Mouse (Mus musculus) lung, embryonic 14.5 days (tissue): ENCODE data around the gene Rtl10. TPM values are rescaled to one million over a fixed set of nuclear protein-coding genes. Genes with fewer than 3 reads are reported as not detected.
A peak's percentile ranks its signal among the peaks of the same experiment; 100 is the strongest.

Source experiments
- ATAC-seq: fragments of 200-750 bp; cut with Nextera tagmentation; 2 replicates; pipeline ENCODE4 v1.8.0; 2017; ENCODE audit warnings: mild to moderate bottlenecking, moderate TSS enrichment, moderate library complexity; ENCODE audit not compliant: insufficient read depth
- DNase-seq: peaks from one replicate; pipeline ENCODE4 v3.0.0-alpha.2; 2015
- H3K27ac ChIP-seq: fragments of 300-500 bp; sonication (generic); 2 replicates; pipeline ENCODE4 v1.5.1; 2014; ENCODE audit warnings: low read depth, mild to moderate bottlenecking, moderate library complexity
- H3K27me3 ChIP-seq: fragments of 300-500 bp; sonication (generic); 2 replicates; pipeline ENCODE4 v1.6.1; 2014; ENCODE audit warnings: low read length, control low read depth; ENCODE audit not compliant: insufficient read depth
- H3K36me3 ChIP-seq: fragments of 300-500 bp; sonication (generic); 2 replicates; pipeline ENCODE4 v1.6.1; 2014; ENCODE audit warnings: control low read depth; ENCODE audit not compliant: insufficient read depth
- H3K4me1 ChIP-seq: fragments of 300-500 bp; sonication (generic); 2 replicates; pipeline ENCODE4 v1.6.1; 2014; ENCODE audit warnings: antibody characterized with exemption, control low read depth; ENCODE audit not compliant: insufficient read depth
- H3K4me2 ChIP-seq: fragments of 300-500 bp; sonication (generic); 2 replicates; pipeline ENCODE4 v1.6.1; 2014; ENCODE audit warnings: mild to moderate bottlenecking
- H3K4me3 ChIP-seq: fragments of 300-500 bp; sonication (generic); 2 replicates; pipeline ENCODE4 v1.5.1; 2014; ENCODE audit warnings: low read depth, low read length
- H3K9ac ChIP-seq: fragments of 300-500 bp; sonication (generic); 2 replicates; pipeline ENCODE4 v1.6.1; 2014
- H3K9me3 ChIP-seq: fragments of 300-500 bp; sonication (generic); 2 replicates; pipeline ENCODE4 v1.6.1; 2016; ENCODE audit warnings: low read depth, low read length, control low read depth
- CTCF ChIP-seq: IDR thresholded peaks from 2 replicates; pipeline ENCODE4 v1.5.1; 2016; ENCODE audit warnings: antibody characterized with exemption, low read depth
- WGBS: fragments of 180-500 bp; shearing (Covaris S2); extraction: QIAGEN DNeasy Blood & Tissue Kit; methylation state at CpG from one replicate; pipeline ENCODE4 v1.1.7; 2014; 5-methylcytosine and 5-hydroxymethylcytosine counted together
- polyA plus RNA-seq: library from polyadenylated mRNA; unstranded; fragments of >200 nt; fragmentation: Nextera tagmentation; extraction: Ambion mirVana; gene quantifications from 2 replicates; pipeline ENCODE4 v1.2.1, GENCODE M21; 2014

Rtl10 gene
- polyA plus RNA-seq, 1 experiment from 2014 or later, result 4.8 TPM

DNA sequence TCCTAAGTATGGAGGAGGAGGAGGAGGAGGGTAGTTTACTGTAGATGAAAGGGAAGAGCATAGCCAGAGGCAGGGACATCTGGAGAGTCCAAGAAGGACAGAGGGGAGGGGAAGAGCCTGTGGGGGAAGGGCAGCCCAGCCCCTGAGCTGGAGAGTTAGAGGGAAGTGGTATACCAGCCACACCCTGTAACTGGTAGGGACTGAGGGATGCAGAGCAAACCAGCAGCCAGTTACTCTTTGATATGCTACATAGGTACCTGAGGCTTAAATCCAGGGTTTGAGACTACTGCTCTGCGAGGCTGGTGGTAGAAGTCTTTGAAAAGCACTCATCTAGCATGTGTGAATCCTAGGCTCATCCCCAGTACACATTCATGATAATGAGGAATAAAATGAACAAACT lies 7.8 kb upstream of the Rtl10 start:
- Histone ChIP-seq H3K9me3 (no peaks in the 10 kb centered on the region), H3K9ac (no peak overlapping the region), H3K4me2 (no peak overlapping the region), H3K27ac (no peak overlapping the region), H3K4me1 (no peaks in the 10 kb centered on the region), H3K27me3 (no peaks in the 10 kb centered on the region), H3K36me3 (no peaks in the 10 kb centered on the region), H3K4me3 (no peak overlapping the region)
- WGBS, result 60% methylated on average over 1 of the region's 1 CpGs
- TF ChIP-seq CTCF, result no peak
- DNase-seq (no peak), ATAC-seq (no peak)

- H3K27ac ChIP-seq, result peak overlapping the region; percentile 89
- ATAC-seq (peak; percentile 65), DNase-seq (peak; percentile 70)
- peaks cover 5% of the 10 kb centered on the region; the same call in 1 of the 2 replicates for H3K4me1 ChIP-seq
- H3K36me3 ChIP-seq, result peaks cover 23% of the 10 kb centered on the region
- no peaks in the 10 kb centered on the region for H3K9me3 ChIP-seq
- no peak for TF ChIP-seq CTCF
- 9% methylated on average over 6 of the region's 6 CpGs for WGBS
- peak overlapping the region; percentile 78 for H3K9ac ChIP-seq
- H3K4me2 ChIP-seq, result peak overlapping the region; percentile 77
- no peaks in the 10 kb centered on the region for H3K27me3 ChIP-seq
- H3K4me3 ChIP-seq, result peak overlapping the region; percentile 74
Measured at GRCm38 (mm10) chr16:18497865-18498515, 711 bp upstream of the Rtl10 start.

DNA sequence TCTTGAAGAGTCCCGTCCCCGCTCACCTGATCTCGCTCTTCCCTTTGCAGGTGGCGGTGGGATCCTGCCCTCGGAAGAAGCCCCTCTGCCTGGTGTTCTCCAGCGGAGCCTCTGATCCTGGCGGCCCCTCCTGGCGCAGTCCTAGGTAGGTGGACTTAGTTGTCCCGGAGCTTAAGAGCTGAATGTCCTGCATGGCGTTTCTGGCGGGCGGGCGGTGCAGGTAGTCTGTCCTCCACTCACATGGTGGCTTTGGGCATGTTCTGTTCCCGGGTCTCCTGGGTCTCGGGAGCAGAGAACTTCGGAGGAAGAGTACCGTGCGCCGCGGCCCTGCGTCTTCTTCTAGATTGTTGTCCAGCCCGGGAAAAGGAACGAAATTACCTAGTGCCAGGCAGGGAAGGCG lies 295 bp downstream of the Rtl10 start:
- H3K4me1 ChIP-seq, result peaks cover 5% of the 10 kb centered on the region; the same call in 1 of the 2 replicates
- no peaks in the 10 kb centered on the region for H3K27me3 ChIP-seq
- ATAC-seq (no peak), DNase-seq (no peak)
- 0% methylated on average over 24 of the region's 24 CpGs for WGBS
- peaks cover 29% of the 10 kb centered on the region for H3K36me3 ChIP-seq
- peak overlapping the region; percentile 78 for H3K9ac ChIP-seq
- no peaks in the 10 kb centered on the region for H3K9me3 ChIP-seq
- TF ChIP-seq CTCF, result no peak
- peak overlapping the region; percentile 55; the same call in 1 of the 2 replicates for H3K27ac ChIP-seq
- H3K4me2 ChIP-seq, result peak overlapping the region; percentile 77
- peak overlapping the region; percentile 74 for H3K4me3 ChIP-seq

GRCm38 (mm10) chr16:18501531-18501930 lies 2.8 kb downstream of the Rtl10 start:
- Histone ChIP-seq H3K4me1 (peaks cover 5% of the 10 kb centered on the region; the same call in 1 of the 2 replicates), H3K27ac (no peak overlapping the region), H3K9me3 (no peaks in the 10 kb centered on the region), H3K9ac (no peak overlapping the region), H3K4me2 (no peak overlapping the region), H3K4me3 (no peak overlapping the region), H3K27me3 (no peaks in the 10 kb centered on the region), H3K36me3 (peaks cover 29% of the 10 kb centered on the region)
- no peak for ATAC-seq
- DNase-seq, result no peak
- no peak for TF ChIP-seq CTCF
- WGBS, result 96% methylated on average over 6 of the region's 6 CpGs

- Histone ChIP-seq H3K9me3 (no peaks in the 10 kb centered on the region), H3K9ac (no peak overlapping the region), H3K36me3 (peaks cover 29% of the 10 kb centered on the region), H3K4me3 (no peak overlapping the region), H3K27ac (peak overlapping the region; percentile 10; the same call in 1 of the 2 replicates), H3K4me2 (no peak overlapping the region), H3K4me1 (no peaks in the 10 kb centered on the region), H3K27me3 (no peaks in the 10 kb centered on the region)
- 75% methylated on average over 14 of the region's 14 CpGs for WGBS
- TF ChIP-seq CTCF, result no peak
- peak; percentile 58; the same call in 1 of the 2 replicates for ATAC-seq
- peak; percentile 34 for DNase-seq
Measured at GRCm38 (mm10) chr16:18503566-18504342, 5.1 kb downstream of the Rtl10 start.

GRCm38 (mm10) chr16:18506524-18507199 lies 8.0 kb downstream of the Rtl10 start:
- no peak overlapping the region for H3K27ac ChIP-seq
- WGBS, result 93% methylated on average over 3 of the region's 3 CpGs
- no peak for ATAC-seq

GRCm38 (mm10) chr16:18507200-18507549 lies 8.5 kb downstream of the Rtl10 start:
- no peak overlapping the region for H3K4me2 ChIP-seq
- no peak overlapping the region for H3K27ac ChIP-seq
- H3K4me3 ChIP-seq, result no peak overlapping the region
- no peaks in the 10 kb centered on the region for H3K4me1 ChIP-seq
- ATAC-seq (no peak), DNase-seq (no peak)
- 30% methylated on average over 1 of the region's 1 CpGs for WGBS
- peaks cover 11% of the 10 kb centered on the region for H3K36me3 ChIP-seq
- no peak overlapping the region for H3K9ac ChIP-seq
- no peak for TF ChIP-seq CTCF
- no peaks in the 10 kb centered on the region for H3K9me3 ChIP-seq
- H3K27me3 ChIP-seq, result no peaks in the 10 kb centered on the region

More at GRCm38 (mm10) chr16:18506524-18507199, 8.0 kb downstream of the Rtl10 start:
- H3K4me3 ChIP-seq, result no peak overlapping the region
- no peak overlapping the region for H3K9ac ChIP-seq
- H3K9me3 ChIP-seq, result no peaks in the 10 kb centered on the region
- H3K36me3 ChIP-seq, result peaks cover 16% of the 10 kb centered on the region
- no peaks in the 10 kb centered on the region for H3K27me3 ChIP-seq
- H3K4me1 ChIP-seq, result no peaks in the 10 kb centered on the region
- H3K4me2 ChIP-seq, result no peak overlapping the region
- no peak for TF ChIP-seq CTCF
- DNase-seq, result no peak
